Mouse (Mus musculus) embryo, embryonic 11.5 days (tissue): ENCODE measurements around the gene Vmn2r92.
"Not testable (repeated sequence)": the region's sequence is repeated elsewhere in the genome, so short reads cannot be mapped to it uniquely, and the experiment has no call there.

Experiments
- DNase-seq: peaks from one replicate; pipeline ENCODE4 v3.0.0-alpha.2; 2012; ENCODE audit warnings: low read depth, low spot score

Vmn2r92 gene

DNA sequence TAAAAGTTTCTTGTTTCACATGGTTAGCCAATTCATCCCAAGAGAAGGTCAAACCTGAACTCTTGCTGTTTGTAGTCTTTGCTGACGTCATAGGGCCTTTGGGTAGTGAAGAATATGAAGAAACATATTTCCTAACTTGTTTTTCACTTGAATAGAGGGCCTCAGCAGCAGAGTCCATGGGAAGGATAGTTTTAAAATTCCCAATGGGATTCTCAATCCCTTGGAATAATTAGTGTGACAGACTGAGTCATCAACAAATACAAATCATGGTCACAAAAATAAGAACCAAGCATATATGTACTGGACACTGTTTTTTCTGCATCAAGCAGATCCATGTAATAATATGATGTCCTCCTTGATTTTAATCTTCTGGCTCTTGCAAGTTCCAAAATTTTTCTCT, at the start of gene Vmn2r92:
TSS of gene Vmn2r92 (plus strand) at position 301 of the 400 bp plus-strand sequence.
- DNase-seq: not testable (repeated sequence)

DNA sequence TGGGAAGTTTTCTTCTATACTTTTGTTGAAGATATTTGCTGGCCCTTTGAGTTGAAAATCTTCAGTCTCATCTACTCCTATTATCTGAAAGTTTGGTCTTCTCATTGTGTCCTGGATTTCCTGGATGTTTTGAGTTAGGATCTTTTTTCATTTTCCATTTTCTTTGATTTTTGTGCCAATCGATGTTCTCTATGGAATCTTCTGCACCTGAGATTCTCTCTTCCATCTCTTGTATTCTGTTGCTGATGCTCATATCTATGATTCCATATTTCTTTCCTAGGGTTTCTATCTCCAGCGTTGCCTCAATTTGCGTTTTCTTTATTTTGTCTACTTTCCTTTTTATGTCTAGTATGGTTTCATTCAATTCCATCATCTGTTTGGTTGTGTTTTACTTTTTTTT, 49.4 kb upstream of the Vmn2r92 start:
- not testable (repeated sequence) for DNase-seq

DNA sequence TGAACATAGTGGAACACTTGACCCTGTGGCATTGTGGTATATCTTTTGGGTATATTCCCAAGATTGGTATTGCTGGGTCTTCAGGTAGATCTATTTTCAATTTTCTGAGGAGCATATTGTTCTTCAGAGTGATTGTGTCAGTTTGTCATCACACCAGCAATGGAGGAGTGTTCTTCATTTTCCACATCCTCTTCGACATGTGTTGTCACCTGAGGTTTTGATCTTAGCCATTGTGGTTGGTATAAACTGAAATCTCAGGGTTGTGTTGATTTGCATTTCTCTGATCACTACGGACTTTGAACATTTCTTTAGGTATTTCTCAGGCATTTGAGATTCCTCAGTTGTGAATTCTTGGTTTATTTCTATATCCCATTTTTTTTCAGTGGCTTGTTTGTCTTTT, 9.5 kb downstream of the Vmn2r92 start:
- not testable (repeated sequence) for DNase-seq

- DNase-seq: no peak
These were observed 38.0 kb downstream of the Vmn2r92 start for GRCm38 (mm10) chr17:18189732-18190131.

DNA sequence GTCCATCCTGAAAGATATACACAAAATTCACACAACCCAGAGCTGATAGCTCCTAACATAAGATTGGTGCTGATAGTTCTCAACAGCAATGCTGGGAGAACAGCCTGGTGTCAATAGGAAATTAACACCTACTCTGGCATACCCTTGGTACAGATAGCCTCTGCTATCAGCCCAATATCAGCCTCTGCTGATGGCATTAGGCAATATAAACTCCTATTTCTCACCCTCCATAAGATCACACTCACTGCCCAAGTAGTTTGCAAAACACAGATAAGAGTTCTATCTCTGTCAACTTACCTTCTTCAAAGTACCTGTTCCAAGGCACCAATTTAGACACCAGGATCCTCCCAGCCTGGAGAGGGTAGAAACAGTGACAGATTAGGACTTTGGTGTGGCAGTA, 69.6 kb downstream of the Vmn2r92 start:
- DNase-seq: no peak

- DNase-seq: no peak
These were observed 80.3 kb downstream of the Vmn2r92 start for GRCm38 (mm10) chr17:18231996-18232395.

- no peak for DNase-seq
These were observed 85.2 kb downstream of the Vmn2r92 start for GRCm38 (mm10) chr17:18236931-18237330.
